Comparison of ENCODE assay signal across 17 mouse cellular contexts in genomic region chr19:53504181-53504580, GRCm38 (mm10).
"Had no signal": no experiment of that assay in that cellular context is flagged by ENCODE, and none has a peak within 500 bp of the region (broad histone marks: within the 10 kb centered on the region; RNA-seq: fewer than 3 reads in every experiment).

No protein-coding gene starts in this region.

- H3K27ac ChIP-seq: kidney, postnatal 0 days; left cerebral cortex, adult 2 months; liver, embryonic 13.5 days; neural tube, embryonic 12.5 days; neural tube, embryonic 15.5 days; stomach, postnatal 0 days had no signal

- H3K4me2 ChIP-seq: liver, embryonic 13.5 days; midbrain, embryonic 11.5 days; neural tube, embryonic 12.5 days; neural tube, embryonic 15.5 days had no signal

- H3K36me3 ChIP-seq: liver, embryonic 13.5 days; neural tube, embryonic 12.5 days; neural tube, embryonic 15.5 days had no signal

- H3K9ac ChIP-seq: liver, embryonic 13.5 days; neural tube, embryonic 12.5 days; neural tube, embryonic 15.5 days had no signal

- DNase-seq: kidney, postnatal 36 days; layer of hippocampus, postnatal 36 days; liver, embryonic 13.5 days; lung, adult 2 months; lung, postnatal 14 days; lung, postnatal 4 days; midbrain, embryonic 14.5 days; right cerebral cortex, adult 18-20 months; right cerebral cortex, postnatal 14 days; right cerebral cortex, postnatal 4 days; thymus, postnatal 36 days had no signal

- H3K9me3 ChIP-seq: liver, embryonic 13.5 days; neural tube, embryonic 12.5 days; neural tube, embryonic 15.5 days had no signal

- H3K4me3 ChIP-seq: left cerebral cortex, adult 2 months; liver, embryonic 13.5 days; neural tube, embryonic 12.5 days; neural tube, embryonic 15.5 days had no signal

- H3K27me3 ChIP-seq: liver, embryonic 13.5 days; neural tube, embryonic 12.5 days; neural tube, embryonic 15.5 days had no signal
